Mouse (Mus musculus): ENCODE measurements around the gene Xkr7.

Xkr7 gene

GRCm38 (mm10) chr2:153033545-153034230 is 2.0 kb downstream of the Xkr7 start:
- no peak for DNase-seq

DNA sequence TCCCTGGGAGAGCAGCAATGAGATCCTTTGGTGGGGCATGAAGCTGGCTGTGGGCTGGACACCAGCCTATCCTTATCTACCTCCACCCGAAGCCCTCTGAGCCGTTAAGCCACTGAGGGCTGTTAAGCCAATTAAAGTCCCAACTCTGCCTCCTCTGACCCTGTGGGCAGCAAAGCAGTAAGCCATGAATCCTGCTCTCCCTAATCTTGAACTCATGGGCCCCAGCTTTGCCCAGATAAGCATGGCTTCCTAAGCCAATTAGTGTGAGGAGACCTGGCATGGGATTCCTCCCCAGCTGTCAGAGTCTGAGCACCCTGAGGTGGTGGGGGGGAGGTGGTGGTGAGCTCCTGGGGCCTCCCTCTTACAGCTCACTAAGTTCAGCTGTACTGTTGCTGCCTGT is 5.0 kb downstream of the Xkr7 start:
- no peak for DNase-seq

GRCm38 (mm10) chr2:153043886-153044285 is 12.2 kb downstream of the Xkr7 start:
- no peak for DNase-seq

DNA sequence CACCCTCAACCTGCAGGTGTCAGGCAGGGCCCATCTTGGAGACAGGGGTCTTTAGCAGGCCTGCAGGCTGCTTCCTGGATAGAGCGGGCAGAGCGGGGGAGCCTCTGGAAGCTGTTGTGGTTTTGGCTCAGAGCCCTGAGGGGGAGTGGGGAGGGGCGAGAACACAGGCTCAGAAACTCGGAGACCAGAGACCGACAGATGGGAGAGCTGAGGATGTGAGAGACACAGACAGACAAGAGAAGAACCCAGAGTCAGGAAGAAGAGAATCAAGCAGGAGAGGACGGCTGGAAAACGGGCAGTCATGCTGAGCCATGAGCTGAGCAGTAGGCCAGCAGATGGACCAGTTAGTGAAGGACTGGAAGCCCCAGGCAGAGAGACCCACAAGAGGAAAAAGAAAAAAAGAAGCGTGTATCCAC is 14.2 kb downstream of the Xkr7 start:
- peak; percentile 54 for DNase-seq

DNA sequence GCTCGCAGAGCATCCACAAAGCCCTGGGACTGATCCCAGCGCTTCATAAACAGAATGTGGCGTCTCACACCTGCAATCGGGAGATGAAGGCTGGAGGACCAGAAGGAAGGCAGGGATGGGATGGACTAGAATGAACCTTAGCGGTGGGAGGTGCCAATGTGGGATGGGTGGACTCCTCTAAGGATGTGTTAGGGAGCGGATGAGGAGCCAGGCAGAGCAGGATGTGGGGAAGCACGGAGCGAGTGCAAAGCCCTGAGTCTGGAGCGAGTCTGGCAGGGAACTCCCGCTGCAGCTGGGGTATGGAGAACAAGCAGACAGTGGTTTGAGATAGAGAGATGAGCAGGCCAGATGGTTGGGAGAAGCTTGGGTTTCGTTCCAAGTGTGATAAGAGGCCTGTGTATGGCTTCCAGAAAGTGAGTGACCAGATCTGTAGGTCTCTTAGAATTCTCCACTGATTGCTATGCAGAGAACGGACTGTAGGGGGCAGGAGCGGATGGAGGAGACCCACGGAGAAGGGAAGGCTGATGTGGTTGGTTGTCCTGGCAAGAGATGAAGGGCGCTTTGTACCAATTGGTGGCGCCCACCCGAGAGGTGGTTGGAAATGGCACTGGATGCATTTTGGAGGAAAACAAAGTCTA is 16.3 kb downstream of the Xkr7 start:
- DNase-seq, result peak; percentile 48

DNA sequence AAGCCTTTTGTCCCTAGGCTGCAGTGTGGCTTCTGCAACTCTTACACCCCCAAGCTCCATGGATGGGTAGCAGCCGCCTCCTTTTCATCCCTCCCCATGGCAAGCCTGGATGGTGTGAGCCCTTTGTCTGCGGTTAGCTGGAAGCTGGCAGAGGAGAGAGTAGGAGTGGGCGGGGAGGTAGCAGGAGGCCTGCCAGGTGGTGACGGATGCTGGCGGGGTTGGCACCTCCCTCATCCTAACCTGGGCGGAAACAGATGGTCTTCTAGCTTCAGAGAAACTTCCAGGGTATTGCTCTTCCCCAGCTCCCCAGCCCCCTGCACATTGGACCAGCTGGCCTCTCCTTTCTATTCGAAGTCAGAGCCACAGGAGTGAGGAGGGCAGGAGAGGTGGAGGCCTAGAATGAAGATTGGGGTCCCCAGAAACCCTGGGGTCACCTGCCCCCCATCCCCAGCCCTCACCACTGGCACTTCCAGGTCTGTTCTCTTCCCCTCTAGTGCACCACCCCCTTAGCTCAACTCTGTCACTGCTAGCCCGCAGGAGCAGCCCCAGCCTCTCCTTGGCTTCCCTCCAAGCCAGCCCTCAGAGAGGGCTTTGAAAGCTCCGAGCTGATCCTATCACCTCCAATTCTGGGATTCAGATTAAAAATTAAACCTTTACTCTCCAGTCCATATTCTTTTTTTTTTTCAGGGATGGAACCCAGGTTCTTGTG is 17.8 kb downstream of the Xkr7 start:
- peak; percentile 51 for DNase-seq

DNA sequence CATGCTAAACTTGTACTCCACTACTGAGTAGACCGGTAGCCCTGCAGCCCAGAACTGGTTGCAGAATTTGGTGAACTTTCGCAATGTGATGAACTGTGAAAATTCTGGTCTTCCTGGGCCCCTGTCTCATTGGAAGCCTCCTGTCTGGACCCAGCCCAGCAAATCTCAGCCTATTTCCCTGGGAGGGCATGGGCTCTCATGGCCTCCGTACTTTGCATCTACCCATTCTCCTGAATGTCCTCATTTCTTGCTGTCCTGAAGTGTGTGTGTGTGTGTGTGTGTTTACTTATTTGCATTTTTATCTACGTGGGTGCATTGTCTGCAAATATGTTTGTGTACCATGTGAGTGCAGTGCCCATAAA is 18.3 kb downstream of the Xkr7 start:
- DNase-seq, result no peak

DNA sequence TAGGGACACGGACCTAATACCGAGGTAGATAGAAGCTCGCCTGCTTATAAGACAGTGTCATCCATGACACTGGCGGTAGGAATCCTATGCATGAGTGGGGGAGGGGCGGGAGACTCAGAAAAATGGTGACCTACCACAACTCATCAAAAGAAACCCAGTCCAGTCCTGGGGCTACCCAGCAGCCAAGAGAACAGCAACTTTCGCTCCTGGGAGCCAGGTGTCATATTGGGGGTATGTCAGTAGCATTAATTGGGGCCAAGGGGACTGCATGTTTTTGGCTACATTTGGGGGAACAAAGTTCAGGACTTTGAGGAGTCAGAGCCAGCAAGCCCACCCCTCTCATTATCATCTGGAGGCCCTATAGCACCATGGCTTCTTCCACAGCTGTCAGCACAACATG is 19.4 kb downstream of the Xkr7 start:
- no peak for DNase-seq

- no peak for DNase-seq
Observed at GRCm38 (mm10) chr2:153051537-153051936, 19.9 kb downstream of the Xkr7 start.

DNA sequence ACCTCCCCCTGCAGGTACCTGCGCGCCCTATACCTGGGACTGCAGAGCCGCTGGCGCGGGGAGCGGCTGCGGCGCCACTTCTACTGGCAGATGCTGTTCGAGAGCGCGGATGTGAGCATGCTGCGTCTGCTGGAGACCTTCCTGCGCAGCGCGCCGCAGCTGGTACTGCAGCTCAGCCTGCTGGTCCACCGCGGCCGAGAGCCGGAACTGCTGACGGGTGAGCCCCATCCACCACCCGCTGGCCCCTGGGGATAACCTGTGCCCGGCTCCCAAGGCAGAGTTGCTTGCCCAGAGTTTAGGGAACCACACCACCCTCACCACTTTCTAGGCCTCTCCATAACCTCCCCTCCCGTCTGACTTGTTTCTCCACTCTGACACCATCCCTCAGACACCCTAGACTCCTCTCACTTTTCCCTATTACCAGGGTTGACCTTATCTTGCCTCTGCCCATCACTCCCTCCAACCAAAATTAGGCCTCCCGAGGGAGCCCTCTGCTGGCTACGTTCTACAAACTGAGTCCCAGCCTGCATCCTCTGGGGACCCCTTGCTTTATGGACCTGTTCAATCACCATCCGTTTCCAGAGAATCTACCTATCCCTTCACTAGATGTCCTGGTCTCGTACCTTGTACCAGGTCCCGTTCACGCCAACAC is 21.2 kb downstream of the Xkr7 start:
- DNase-seq, result no peak

- no peak for DNase-seq
Observed at GRCm38 (mm10) chr2:153053896-153054295, 22.2 kb downstream of the Xkr7 start.

DNA sequence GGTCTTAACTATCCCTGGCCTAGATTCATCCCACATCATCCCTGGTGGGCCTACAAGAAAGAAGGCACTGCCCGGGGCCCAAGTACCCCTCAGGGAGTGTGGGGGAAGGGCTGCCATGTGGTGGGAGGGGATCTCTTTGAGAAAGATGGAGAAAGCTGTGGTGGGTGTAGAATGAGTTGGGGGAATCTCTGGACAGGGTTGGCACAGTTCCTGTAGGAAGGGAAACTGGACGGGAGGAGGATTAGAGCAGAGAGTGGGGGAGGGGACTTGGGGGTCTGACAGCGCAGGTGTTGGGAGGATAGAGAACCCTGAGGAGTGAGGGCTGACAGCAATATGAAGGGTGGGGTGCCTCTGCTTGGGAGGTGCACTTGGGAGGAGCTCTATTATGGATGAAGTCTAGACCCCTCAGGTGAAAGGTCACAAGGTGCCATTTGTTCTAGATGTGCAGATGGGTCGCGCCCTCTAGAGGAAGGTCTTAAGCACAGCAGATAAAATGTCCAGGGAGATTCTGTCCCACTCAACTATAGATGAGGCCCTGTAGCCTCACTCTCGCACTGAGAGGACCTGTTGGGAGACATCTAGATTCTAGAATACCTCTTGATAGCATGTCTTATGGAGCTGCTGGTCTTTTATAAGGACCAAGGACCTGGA is 23.7 kb downstream of the Xkr7 start:
- DNase-seq, result no peak

DNA sequence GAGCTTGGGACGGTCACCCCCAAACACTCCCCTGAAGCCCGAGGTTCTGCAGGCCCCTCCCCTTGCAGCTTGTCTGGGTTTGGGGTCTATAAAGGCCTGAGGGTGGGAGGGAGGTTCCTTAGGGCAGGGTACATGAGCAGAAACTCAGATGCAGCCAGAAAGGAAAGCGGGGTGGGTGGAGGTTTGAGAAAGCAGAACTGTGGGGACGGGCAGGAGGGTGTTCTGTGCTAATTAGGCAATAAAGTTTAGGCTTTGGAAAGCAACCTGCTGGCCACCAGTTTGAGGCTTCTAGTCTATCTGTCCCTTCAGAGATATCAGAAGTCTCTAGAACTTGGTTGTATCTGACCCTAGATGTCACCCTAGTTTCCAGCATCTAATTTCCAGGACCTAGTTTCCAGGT is 26.7 kb downstream of the Xkr7 start:
- no peak for DNase-seq

- no peak for DNase-seq
Observed at GRCm38 (mm10) chr2:153060216-153060615, 28.6 kb downstream of the Xkr7 start.

DNA sequence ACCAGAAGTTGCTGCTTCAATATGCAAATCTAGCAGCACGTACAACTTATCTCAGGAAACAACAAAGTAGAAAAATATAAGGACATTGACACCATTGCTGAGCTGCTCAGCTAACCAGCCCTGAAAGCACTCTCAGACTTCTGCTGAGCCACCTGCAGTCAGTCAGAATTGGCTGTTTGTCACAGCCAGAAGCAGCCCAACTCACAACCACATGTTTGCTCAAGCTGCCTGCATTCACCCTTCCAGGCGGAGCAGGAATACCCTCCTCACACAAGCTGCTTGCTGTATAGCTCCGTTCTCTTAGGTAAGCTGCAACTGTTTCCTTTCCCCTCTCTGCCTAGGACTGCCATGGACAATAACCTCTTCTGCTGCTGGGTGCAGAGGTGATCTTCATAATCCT is 31.7 kb downstream of the Xkr7 start:
- DNase-seq, result peak; percentile 25

GRCm38 (mm10) chr2:153064190-153064970 is 32.7 kb downstream of the Xkr7 start:
- no peak for DNase-seq

DNA sequence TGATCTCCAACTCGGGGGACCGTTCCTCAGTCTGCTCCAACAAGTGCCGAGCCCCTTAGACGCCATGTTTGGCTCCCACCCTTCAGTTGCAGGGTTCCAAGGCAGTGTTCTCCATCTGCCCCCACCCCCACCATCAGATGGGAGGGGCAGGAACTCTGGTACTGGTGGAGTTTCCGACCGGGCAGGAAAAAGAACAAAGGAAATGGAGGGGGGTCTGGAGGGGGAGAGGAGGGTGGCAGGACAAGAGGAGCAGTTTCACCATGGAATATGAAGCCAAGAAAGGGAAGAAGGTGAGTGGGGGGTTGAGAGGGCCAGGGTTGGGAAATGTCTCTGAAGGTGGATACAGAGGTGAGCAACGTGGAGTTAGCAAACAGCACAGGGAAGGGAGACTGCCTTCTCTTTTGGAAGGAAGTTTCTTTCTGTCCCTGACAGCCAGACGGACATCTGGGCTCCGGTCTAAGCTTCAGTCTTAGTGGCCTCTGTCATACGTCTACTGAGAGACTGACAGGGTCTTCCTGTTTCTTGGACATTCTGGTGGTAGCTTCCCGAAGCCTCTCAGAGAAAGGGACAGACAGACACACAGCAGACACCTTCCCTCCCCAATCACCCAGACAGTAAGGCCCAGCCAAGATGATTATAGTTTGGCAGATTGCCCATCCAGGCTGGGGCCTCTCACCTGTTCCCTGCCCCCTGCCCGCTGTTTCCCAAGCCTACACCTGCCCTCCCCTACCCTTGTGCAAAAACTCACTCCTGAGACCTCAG is 34.3 kb downstream of the Xkr7 start, which contains the start of gene Ccm2l:
Gene Ccm2l (plus strand): TSS at position 209 of the 762 bp plus-strand sequence.
- no peak for DNase-seq

DNA sequence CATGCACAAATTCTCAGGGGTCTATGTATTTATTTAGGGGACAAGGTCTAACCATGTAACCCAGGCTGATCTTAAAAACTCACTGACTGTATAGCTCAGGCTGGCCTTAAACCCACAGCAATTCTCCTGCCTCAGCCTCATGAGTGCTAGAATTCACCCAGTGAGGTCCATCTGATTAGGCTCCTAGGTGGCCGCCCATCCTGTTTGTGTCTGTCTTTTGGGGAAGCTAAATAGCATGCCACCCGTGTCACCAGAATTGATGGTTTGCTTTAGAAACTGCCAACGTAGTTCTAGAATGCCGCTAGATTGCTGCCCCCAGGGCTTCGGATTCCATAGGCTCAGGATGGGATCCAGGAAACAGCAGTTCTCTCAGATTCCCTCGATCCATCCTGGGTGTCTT is 35.3 kb downstream of the Xkr7 start:
- no peak for DNase-seq

- no peak for DNase-seq
Observed at GRCm38 (mm10) chr2:153070762-153071490, 39.3 kb downstream of the Xkr7 start.

DNA sequence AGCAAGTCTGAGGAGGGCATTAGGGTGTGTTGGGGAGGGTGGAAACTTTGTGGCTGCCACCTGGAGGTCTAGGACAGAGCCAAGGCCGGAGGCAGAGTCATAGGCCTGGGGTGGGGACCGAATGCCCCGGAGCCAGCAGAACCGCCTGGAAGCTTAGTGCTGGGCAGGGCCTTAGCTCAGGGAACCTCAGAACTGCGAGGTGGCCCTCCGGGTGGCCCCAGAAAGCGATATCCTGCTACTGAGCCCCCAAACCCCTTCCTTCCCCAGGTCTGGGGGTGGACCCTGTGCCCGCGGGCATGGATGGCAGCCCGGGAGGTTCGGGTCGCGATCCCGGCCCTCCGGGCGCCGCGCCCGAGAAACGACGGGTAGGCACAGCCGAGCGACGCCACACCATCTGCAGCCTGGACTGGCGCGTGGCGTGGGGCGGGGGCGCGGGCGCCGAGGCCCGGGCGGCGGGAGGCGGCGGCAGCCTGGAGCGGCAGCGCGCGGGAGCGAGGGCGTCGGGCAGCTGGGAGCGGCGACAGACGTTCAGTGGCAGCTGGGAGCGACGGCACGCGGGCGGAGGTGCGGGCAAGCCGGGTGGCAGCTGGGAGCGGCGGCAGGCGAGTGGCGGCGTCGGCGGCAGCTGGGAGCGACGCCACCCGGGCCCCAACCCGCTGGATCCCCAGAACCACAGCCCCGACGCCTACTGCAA is 40.0 kb downstream of the Xkr7 start:
- peak; percentile 73 for DNase-seq

All from right cerebral cortex, postnatal 25 days (tissue).